Mouse (Mus musculus) effector memory CD4-positive, alpha-beta T cell, adult 7 months (primary cell): ENCODE results near the gene Vbp1. TPM values are rescaled to one million over a fixed set of nuclear protein-coding genes. Genes with fewer than 3 reads are reported as not detected.

ENCODE experiments used
- polyA plus RNA-seq: library from polyadenylated mRNA; unstranded; fragments of 100-300 nt; shearing (Covaris generic); gene quantifications from one replicate; pipeline ENCODE4 v1.2.1, GENCODE M21; 2017

Gene Vbp1
- polyA plus RNA-seq = 176 TPM

GRCm38 (mm10) chrX:75514179-75514972, at the start of gene Vbp1:
Gene Vbp1 (plus strand): TSS chrX:75514299.

GRCm38 (mm10) chrX:75577582-75578324, 63.7 kb downstream of the Vbp1 start, which contains the start of gene Rab39b:
Gene Rab39b (minus strand): TSS chrX:75578231.

Other genes starting within 250 kb of the Vbp1 start
- gene Fundc2, start 131.9 kb upstream of the Vbp1 start, polyA plus RNA-seq = 38.4 TPM
- gene F8, start 131.7 kb upstream of the Vbp1 start, polyA plus RNA-seq = 0.04 TPM
- gene Cmc4, start 97.7 kb upstream of the Vbp1 start, polyA plus RNA-seq = 17.9 TPM
- gene Mtcp1, start 97.7 kb upstream of the Vbp1 start, polyA plus RNA-seq = 9.6 TPM
- gene Brcc3, start 97.7 kb upstream of the Vbp1 start, polyA plus RNA-seq = 57.7 TPM
- 4.5 TPM for gene Rab39b, start 63.9 kb downstream of the Vbp1 start, polyA plus RNA-seq